Mouse (Mus musculus) lung, postnatal 0 days (tissue): Measurements from ENCODE around the gene Wwp2.

Experiments used
- CTCF ChIP-seq: IDR thresholded peaks from 2 replicates; pipeline ENCODE4 v1.5.1; 2016; ENCODE audit warnings: antibody characterized with exemption, mild to moderate bottlenecking
- EP300 ChIP-seq: IDR thresholded peaks from 2 replicates; pipeline ENCODE4 v1.6.1; 2016; ENCODE audit warnings: antibody characterized with exemption, mild to moderate bottlenecking, control low read depth

- no peak for TF ChIP-seq CTCF
- no peak for TF ChIP-seq EP300
These were observed 52.4 kb downstream of the Wwp2 start for GRCm38 (mm10) chr8:107488551-107488950.
